Mouse (Mus musculus) inflammation-experienced regulatory T-cells, adult 6 months (primary cell): ENCODE data around the gene Ttyh2. TPM values are rescaled to one million over a fixed set of nuclear protein-coding genes. Genes with fewer than 3 reads are reported as not detected.

ENCODE experiments used
- ATAC-seq: one replicate; pipeline ENCODE4 v1.8.0; 2017
- polyA plus RNA-seq, 3 experiments: library from polyadenylated mRNA; unstranded; fragments of 100-300 nt; shearing (Covaris generic); gene quantifications; one replicate each; pipeline ENCODE4 v1.2.1; 2017

The Ttyh2 gene
- polyA plus RNA-seq, 3 experiments from 2014 or later, result 2.4 to 3.6 (median 3.4) TPM

- no peak for ATAC-seq
These were observed 7.9 kb downstream of the Ttyh2 start for GRCm38 (mm10) chr11:114683029-114683721.

GRCm38 (mm10) chr11:114683722-114684621 is 8.7 kb downstream of the Ttyh2 start:
- no peak for ATAC-seq

GRCm38 (mm10) chr11:114684627-114685373 is 9.6 kb downstream of the Ttyh2 start:
- ATAC-seq, result no peak

- no peak for ATAC-seq
These were observed 10.4 kb downstream of the Ttyh2 start for GRCm38 (mm10) chr11:114685526-114686040.

- no peak for ATAC-seq
These were observed 11.2 kb downstream of the Ttyh2 start for GRCm38 (mm10) chr11:114686221-114686959.

- ATAC-seq, result no peak
These were observed 12.4 kb downstream of the Ttyh2 start for GRCm38 (mm10) chr11:114687574-114688188.

GRCm38 (mm10) chr11:114688729-114689128 is 13.5 kb downstream of the Ttyh2 start:
- ATAC-seq, result no peak

- no peak for ATAC-seq
These were observed 15.0 kb downstream of the Ttyh2 start for GRCm38 (mm10) chr11:114690192-114690591.

GRCm38 (mm10) chr11:114691454-114692182 is 16.4 kb downstream of the Ttyh2 start:
- no peak for ATAC-seq

GRCm38 (mm10) chr11:114692601-114693000 is 17.4 kb downstream of the Ttyh2 start:
- ATAC-seq, result no peak

- no peak for ATAC-seq
These were observed 18.2 kb downstream of the Ttyh2 start for GRCm38 (mm10) chr11:114693456-114693855.

GRCm38 (mm10) chr11:114694451-114694850 is 19.2 kb downstream of the Ttyh2 start:
- ATAC-seq, result no peak

GRCm38 (mm10) chr11:114698496-114698895 is 23.3 kb downstream of the Ttyh2 start:
- ATAC-seq, result no peak

GRCm38 (mm10) chr11:114699511-114699910 is 24.3 kb downstream of the Ttyh2 start:
- peak; percentile 71 for ATAC-seq

GRCm38 (mm10) chr11:114702311-114702995 is 27.2 kb downstream of the Ttyh2 start:
- no peak for ATAC-seq

GRCm38 (mm10) chr11:114702996-114703361 is 27.7 kb downstream of the Ttyh2 start:
- no peak for ATAC-seq

- ATAC-seq, result no peak
These were observed 29.1 kb downstream of the Ttyh2 start for GRCm38 (mm10) chr11:114704071-114704913.

- ATAC-seq, result no peak
These were observed 31.1 kb downstream of the Ttyh2 start for GRCm38 (mm10) chr11:114706358-114706757.

GRCm38 (mm10) chr11:114711393-114711792 is 36.2 kb downstream of the Ttyh2 start:
- ATAC-seq, result no peak
